Mouse (Mus musculus): ENCODE measurements around the gene Ggct.

The Ggct gene

GRCm38 (mm10) chr6:54997726-54998125, 5.0 kb upstream of the Ggct start:
- no peak for DNase-seq (ENCODE audit: low read depth in 2 of 2, low spot score in 2 of 2)

GRCm38 (mm10) chr6:54996361-54996760, 3.6 kb upstream of the Ggct start:
- no peak for DNase-seq (ENCODE audit: low read depth in 2 of 2, low spot score in 2 of 2)

- DNase-seq (ENCODE audit: low read depth in 2 of 2, low spot score in 2 of 2) = no peak
Observed at GRCm38 (mm10) chr6:54992141-54992540, 609 bp downstream of the Ggct start.

GRCm38 (mm10) chr6:54991189-54991588, 1.6 kb downstream of the Ggct start:
- DNase-seq (ENCODE audit: low read depth in 2 of 2, low spot score in 2 of 2) = no peak

- DNase-seq (ENCODE audit: low read depth in 2 of 2, low spot score in 2 of 2) = no peak
Observed at GRCm38 (mm10) chr6:54988141-54988540, 4.6 kb downstream of the Ggct start.

GRCm38 (mm10) chr6:54984096-54984495, 8.7 kb downstream of the Ggct start:
- no peak for DNase-seq (ENCODE audit: low read depth in 2 of 2, low spot score in 2 of 2)

GRCm38 (mm10) chr6:54983526-54984050, 9.2 kb downstream of the Ggct start:
- DNase-seq (ENCODE audit: low read depth in 2 of 2, low spot score in 2 of 2) = no peak

GRCm38 (mm10) chr6:54979426-54979825, 13.3 kb downstream of the Ggct start:
- no peak for DNase-seq (ENCODE audit: low read depth in 2 of 2, low spot score in 2 of 2)

GRCm38 (mm10) chr6:54975616-54976015, 17.1 kb downstream of the Ggct start:
- no peak for DNase-seq (ENCODE audit: low read depth in 2 of 2, low spot score in 2 of 2)

- DNase-seq (ENCODE audit: low read depth in 2 of 2, low spot score in 2 of 2) = peak; percentile 26 to 33
Observed at GRCm38 (mm10) chr6:54974501-54974900, 18.2 kb downstream of the Ggct start.

- peak; percentile 24 to 29 for DNase-seq (ENCODE audit: low read depth in 2 of 2, low spot score in 2 of 2)
Observed at GRCm38 (mm10) chr6:54972929-54973211, 19.9 kb downstream of the Ggct start.

- peak; percentile 54 to 58 for DNase-seq (ENCODE audit: low read depth in 2 of 2, low spot score in 2 of 2)
Observed at GRCm38 (mm10) chr6:54972111-54972928, 20.4 kb downstream of the Ggct start, which contains the start of gene Nod1. Gene Nod1, minus strand, starts transcription at chr6:54972612.

- DNase-seq (ENCODE audit: low read depth in 2 of 2, low spot score in 2 of 2) = no peak
Observed at GRCm38 (mm10) chr6:54971731-54972110, 21.0 kb downstream of the Ggct start.

GRCm38 (mm10) chr6:54970506-54970905, 22.2 kb downstream of the Ggct start:
- no peak for DNase-seq (ENCODE audit: low read depth in 2 of 2, low spot score in 2 of 2)

- DNase-seq (ENCODE audit: low read depth in 2 of 2, low spot score in 2 of 2) = no peak
Observed at GRCm38 (mm10) chr6:54969801-54970200, 22.9 kb downstream of the Ggct start.

- DNase-seq (ENCODE audit: low read depth in 2 of 2, low spot score in 2 of 2) = no peak
Observed at GRCm38 (mm10) chr6:54967591-54967990, 25.2 kb downstream of the Ggct start.

- DNase-seq (ENCODE audit: low read depth in 2 of 2, low spot score in 2 of 2) = peak in 1 of 2 experiments; percentile 5
Observed at GRCm38 (mm10) chr6:54965234-54965633, 27.5 kb downstream of the Ggct start.

- no peak for DNase-seq (ENCODE audit: low read depth in 2 of 2, low spot score in 2 of 2)
Observed at GRCm38 (mm10) chr6:54964755-54965154, 28.0 kb downstream of the Ggct start.

GRCm38 (mm10) chr6:54963599-54963998, 29.2 kb downstream of the Ggct start:
- no peak for DNase-seq (ENCODE audit: low read depth in 2 of 2, low spot score in 2 of 2)

- DNase-seq (ENCODE audit: low read depth in 2 of 2, low spot score in 2 of 2) = no peak
Observed at GRCm38 (mm10) chr6:54957655-54958054, 35.1 kb downstream of the Ggct start.

GRCm38 (mm10) chr6:54956425-54956824, 36.3 kb downstream of the Ggct start:
- no peak for DNase-seq (ENCODE audit: low read depth in 2 of 2, low spot score in 2 of 2)

GRCm38 (mm10) chr6:54955949-54956348, 36.8 kb downstream of the Ggct start:
- no peak for DNase-seq (ENCODE audit: low read depth in 2 of 2, low spot score in 2 of 2)
